Mouse (Mus musculus): ENCODE data around the gene Vmn1r13. TPM values are rescaled to one million over a fixed set of nuclear protein-coding genes. Genes with fewer than 3 reads are reported as not detected.
"Not testable (repeated sequence)": the region's sequence is repeated elsewhere in the genome, so short reads cannot be mapped to it uniquely, and the experiment has no call there.

Vmn1r13 gene
- polyA plus RNA-seq (2015; fragmentation: Nextera tagmentation; extraction: Ambion mirVana) = not detected in 2 replicates

- ATAC-seq; H3K27ac ChIP-seq (ENCODE audit: low read depth); DNase-seq; H3K4me2 ChIP-seq (ENCODE audit: low read depth, low read length); H3K27me3 ChIP-seq (ENCODE audit: insufficient read depth, low read length); H3K4me3 ChIP-seq (ENCODE audit: low read depth, low read length); H3K9ac ChIP-seq (replicated peaks); H3K9me3 ChIP-seq (ENCODE audit: low read length); H3K36me3 ChIP-seq (replicated peaks; ENCODE audit: insufficient read depth, low read length); H3K4me1 ChIP-seq (ENCODE audit: insufficient read depth): not testable (repeated sequence)
- WGBS (ENCODE audit: insufficient replicate concordance) = 81% methylated on average over 1 of the region's 1 CpGs
Observed at GRCm38 (mm10) chr6:57202990-57203389, at the start of gene Vmn1r13. Gene Vmn1r13, plus strand, starts transcription at chr6:57203290.

GRCm38 (mm10) chr6:57156619-57157018 is 46.5 kb upstream of the Vmn1r13 start, which contains the start of gene Vmn1r12:
Gene Vmn1r12, plus strand, starts transcription at chr6:57156919.
- no peak within 1 kb of the TSS for H3K27ac ChIP-seq (ENCODE audit: low read depth)
- H3K27me3 ChIP-seq (ENCODE audit: insufficient read depth, low read length) = no peaks in the 10 kb centered on the region
- no peak within 1 kb of the TSS for H3K9ac ChIP-seq (replicated peaks)
- ATAC-seq (no peak), DNase-seq (no peak)
- no peak within 1 kb of the TSS for H3K4me3 ChIP-seq (ENCODE audit: low read depth, low read length)
- 67% methylated on average over 2 of the region's 2 CpGs for WGBS (ENCODE audit: insufficient replicate concordance)
- H3K4me1 ChIP-seq (ENCODE audit: insufficient read depth) = no peaks in the 10 kb centered on the region
- no peaks in the 10 kb centered on the region for H3K9me3 ChIP-seq (ENCODE audit: low read length)
- H3K4me2 ChIP-seq (ENCODE audit: low read depth, low read length) = no peak within 1 kb of the TSS
- TF ChIP-seq CTCF (IDR thresholded peaks at IDR 0.05; ENCODE audit: low read depth) (no peak), EP300 (IDR thresholded peaks at IDR 0.05; ENCODE audit: low read depth) (no peak)
- no peaks in the 10 kb centered on the region for H3K36me3 ChIP-seq (replicated peaks; ENCODE audit: insufficient read depth, low read length)

GRCm38 (mm10) chr6:57190016-57190415 is 13.1 kb upstream of the Vmn1r13 start:
- not testable (repeated sequence) for H3K4me3 ChIP-seq (ENCODE audit: low read depth, low read length); H3K9ac ChIP-seq (replicated peaks); ATAC-seq; H3K4me1 ChIP-seq (ENCODE audit: insufficient read depth); H3K27me3 ChIP-seq (ENCODE audit: insufficient read depth, low read length); DNase-seq; H3K4me2 ChIP-seq (ENCODE audit: low read depth, low read length); H3K9me3 ChIP-seq (ENCODE audit: low read length); H3K27ac ChIP-seq (ENCODE audit: low read depth); H3K36me3 ChIP-seq (replicated peaks; ENCODE audit: insufficient read depth, low read length)
- 61% methylated on average over 3 of the region's 3 CpGs for WGBS (ENCODE audit: insufficient replicate concordance)

- no peak within 1 kb of the TSS for H3K4me3 ChIP-seq (ENCODE audit: low read depth, low read length)
- no peak for DNase-seq
- H3K36me3 ChIP-seq (replicated peaks; ENCODE audit: insufficient read depth, low read length) = no peaks in the 10 kb centered on the region
- no peak for ATAC-seq
- H3K27ac ChIP-seq (ENCODE audit: low read depth) = no peak within 1 kb of the TSS
- no peaks in the 10 kb centered on the region for H3K4me1 ChIP-seq (ENCODE audit: insufficient read depth)
- WGBS (ENCODE audit: insufficient replicate concordance) = 87% methylated on average over 3 of the region's 3 CpGs
- no peaks in the 10 kb centered on the region for H3K27me3 ChIP-seq (ENCODE audit: insufficient read depth, low read length)
- H3K9ac ChIP-seq (replicated peaks) = no peak within 1 kb of the TSS
- no peaks in the 10 kb centered on the region for H3K9me3 ChIP-seq (ENCODE audit: low read length)
- no peak within 1 kb of the TSS for H3K4me2 ChIP-seq (ENCODE audit: low read depth, low read length)
- TF ChIP-seq CTCF (IDR thresholded peaks at IDR 0.05; ENCODE audit: low read depth) = no peak
- TF ChIP-seq EP300 (IDR thresholded peaks at IDR 0.05; ENCODE audit: low read depth) = no peak
Observed at GRCm38 (mm10) chr6:57231386-57231785, 28.3 kb downstream of the Vmn1r13 start, which contains the start of gene Vmn1r14. Gene Vmn1r14, plus strand, starts transcription at chr6:57231686.

GRCm38 (mm10) chr6:57257652-57258051 is 54.6 kb downstream of the Vmn1r13 start, which contains the start of gene Vmn1r15:
Gene Vmn1r15, plus strand, starts transcription at chr6:57257952.
- H3K9ac ChIP-seq (replicated peaks) = no peak within 1 kb of the TSS
- ATAC-seq (no peak), DNase-seq (no peak)
- no peaks in the 10 kb centered on the region for H3K27me3 ChIP-seq (ENCODE audit: insufficient read depth, low read length)
- H3K36me3 ChIP-seq (replicated peaks; ENCODE audit: insufficient read depth, low read length) = no peaks in the 10 kb centered on the region
- no peaks in the 10 kb centered on the region for H3K9me3 ChIP-seq (ENCODE audit: low read length)
- 58% methylated on average over 1 of the region's 1 CpGs for WGBS (ENCODE audit: insufficient replicate concordance)
- H3K4me2 ChIP-seq (ENCODE audit: low read depth, low read length) = no peak within 1 kb of the TSS
- no peaks in the 10 kb centered on the region for H3K4me1 ChIP-seq (ENCODE audit: insufficient read depth)
- no peak within 1 kb of the TSS for H3K27ac ChIP-seq (ENCODE audit: low read depth)
- H3K4me3 ChIP-seq (ENCODE audit: low read depth, low read length) = no peak within 1 kb of the TSS
- TF ChIP-seq CTCF (IDR thresholded peaks at IDR 0.05; ENCODE audit: low read depth) (no peak), EP300 (IDR thresholded peaks at IDR 0.05; ENCODE audit: low read depth) (no peak)

- Histone ChIP-seq H3K9ac (replicated peaks) (no peak overlapping the region), H3K27me3 (ENCODE audit: insufficient read depth, low read length) (no peaks in the 10 kb centered on the region), H3K4me2 (ENCODE audit: low read depth, low read length) (no peak overlapping the region), H3K9me3 (ENCODE audit: low read length) (no peaks in the 10 kb centered on the region), H3K36me3 (replicated peaks; ENCODE audit: insufficient read depth, low read length) (no peaks in the 10 kb centered on the region), H3K27ac (ENCODE audit: low read depth) (no peak overlapping the region), H3K4me3 (ENCODE audit: low read depth, low read length) (no peak overlapping the region), H3K4me1 (ENCODE audit: insufficient read depth) (no peaks in the 10 kb centered on the region)
- TF ChIP-seq CTCF (IDR thresholded peaks at IDR 0.05; ENCODE audit: low read depth) (no peak), EP300 (IDR thresholded peaks at IDR 0.05; ENCODE audit: low read depth) (no peak)
- DNase-seq = no peak
- ATAC-seq = no peak
- 47% methylated on average over 2 of the region's 2 CpGs for whole genome bisulfite sequencing (ENCODE audit: insufficient replicate concordance)
Observed at GRCm38 (mm10) chr6:57260990-57261389, 57.9 kb downstream of the Vmn1r13 start.

Other genes starting within 250 kb of the Vmn1r13 start
- gene Vmn1r5, start 233.0 kb upstream of the Vmn1r13 start, polyA plus RNA-seq (2015; fragmentation: Nextera tagmentation; extraction: Ambion mirVana) = not detected in 2 replicates
- not detected in 2 replicates for gene Vmn1r6, start 206.0 kb upstream of the Vmn1r13 start, polyA plus RNA-seq (2015; fragmentation: Nextera tagmentation; extraction: Ambion mirVana)
- gene Vmn1r7, start 178.0 kb upstream of the Vmn1r13 start, polyA plus RNA-seq (2015; fragmentation: Nextera tagmentation; extraction: Ambion mirVana) = not detected in 2 replicates
- not detected in 2 replicates for gene Vmn1r8, start 171.0 kb upstream of the Vmn1r13 start, polyA plus RNA-seq (2015; fragmentation: Nextera tagmentation; extraction: Ambion mirVana)
- not detected in 2 replicates for gene Vmn1r9, start 136.5 kb upstream of the Vmn1r13 start, polyA plus RNA-seq (2015; fragmentation: Nextera tagmentation; extraction: Ambion mirVana)
- gene Vmn1r10, start 93.8 kb upstream of the Vmn1r13 start, polyA plus RNA-seq (2015; fragmentation: Nextera tagmentation; extraction: Ambion mirVana) = not detected in 2 replicates
- gene Vmn1r11, start 69.8 kb upstream of the Vmn1r13 start, polyA plus RNA-seq (2015; fragmentation: Nextera tagmentation; extraction: Ambion mirVana) = not detected in 2 replicates
- gene Vmn1r12, start 46.4 kb upstream of the Vmn1r13 start, polyA plus RNA-seq (2015; fragmentation: Nextera tagmentation; extraction: Ambion mirVana) = not detected in 2 replicates
- gene Vmn1r14, start 28.4 kb downstream of the Vmn1r13 start, polyA plus RNA-seq (2015; fragmentation: Nextera tagmentation; extraction: Ambion mirVana) = not detected in 2 replicates
- gene Vmn1r15, start 54.7 kb downstream of the Vmn1r13 start, polyA plus RNA-seq (2015; fragmentation: Nextera tagmentation; extraction: Ambion mirVana) = not detected in 2 replicates
- gene Vmn1r16, start 126.2 kb downstream of the Vmn1r13 start, polyA plus RNA-seq (2015; fragmentation: Nextera tagmentation; extraction: Ambion mirVana) = not detected in 2 replicates
- gene Vmn1r17, start 160.4 kb downstream of the Vmn1r13 start, polyA plus RNA-seq (2015; fragmentation: Nextera tagmentation; extraction: Ambion mirVana) = not detected in 2 replicates
- gene Vmn1r18, start 192.5 kb downstream of the Vmn1r13 start, polyA plus RNA-seq (2015; fragmentation: Nextera tagmentation; extraction: Ambion mirVana) = not detected in 2 replicates
- gene Vmn1r19, start 200.5 kb downstream of the Vmn1r13 start, polyA plus RNA-seq (2015; fragmentation: Nextera tagmentation; extraction: Ambion mirVana) = not detected in 2 replicates
- gene Vmn1r20, start 225.6 kb downstream of the Vmn1r13 start, polyA plus RNA-seq (2015; fragmentation: Nextera tagmentation; extraction: Ambion mirVana) = not detected in 2 replicates

All from liver, postnatal 0 days (tissue).